Mouse (Mus musculus): Measurements from ENCODE around the gene Cenpm. TPM values are rescaled to one million over a fixed set of nuclear protein-coding genes. Genes with fewer than 3 reads are reported as not detected.

Gene Cenpm
- polyA plus RNA-seq, 1 experiment, result 46.3 TPM

- TF ChIP-seq MYOG (IDR thresholded peaks at IDR 0.05; ENCODE audit: control insufficient read depth, extremely low read depth, insufficient read length) (no peak), MAX (IDR thresholded peaks at IDR 0.05) (no peak), CEBPB (IDR thresholded peaks at IDR 0.05; ENCODE audit: low read depth) (no peak), MYOD1 (IDR thresholded peaks at IDR 0.05; ENCODE audit: control insufficient read depth, insufficient read length, low read depth) (no peak), FOSL1 (IDR thresholded peaks at IDR 0.05; ENCODE audit: insufficient read depth, low read length, poor library complexity, severe bottlenecking) (no peak), USF1 (IDR thresholded peaks at IDR 0.05; ENCODE audit: low read depth) (no peak), CTCF (IDR thresholded peaks at IDR 0.05; ENCODE audit: control insufficient read depth, insufficient read depth, insufficient read length) (no peak)
- H3K79me2 ChIP-seq (ENCODE audit: control insufficient read depth, insufficient read depth), result no peaks in the 10 kb centered on the region
- H3K79me3 ChIP-seq (ENCODE audit: low read depth), result no peaks in the 10 kb centered on the region
Observed at GRCm38 (mm10) chr15:82231100-82231499, 13.4 kb downstream of the Cenpm start.

GRCm38 (mm10) chr15:82230098-82230611 lies 14.4 kb downstream of the Cenpm start:
- Histone ChIP-seq H3K4me3 (ENCODE audit: insufficient read depth, poor library complexity, severe bottlenecking) (no peak overlapping the region), H3K79me2 (ENCODE audit: control insufficient read depth, insufficient read depth) (no peaks in the 10 kb centered on the region), H3ac (ENCODE audit: control insufficient read depth, insufficient read length, low read depth) (no peak overlapping the region), H3K27me3 (ENCODE audit: control insufficient read depth, insufficient read depth, insufficient read length) (no peaks in the 10 kb centered on the region), H3K79me3 (ENCODE audit: low read depth) (no peaks in the 10 kb centered on the region), H3K36me3 (ENCODE audit: control insufficient read depth, insufficient read depth) (no peaks in the 10 kb centered on the region)
- no peak for TF ChIP-seq CEBPB (IDR thresholded peaks at IDR 0.05; ENCODE audit: low read depth)
- no peak for TF ChIP-seq MAX (IDR thresholded peaks at IDR 0.05)
- TF ChIP-seq MYOG (IDR thresholded peaks at IDR 0.05; ENCODE audit: control insufficient read depth, extremely low read depth, insufficient read length), result no peak
- TF ChIP-seq USF1 (IDR thresholded peaks at IDR 0.05; ENCODE audit: low read depth), result no peak

More at GRCm38 (mm10) chr15:82231100-82231499, 13.4 kb downstream of the Cenpm start:
- no peak overlapping the region for H3ac ChIP-seq (ENCODE audit: control insufficient read depth, insufficient read length, low read depth)
- no peak overlapping the region for H3K4me3 ChIP-seq (ENCODE audit: insufficient read depth, poor library complexity, severe bottlenecking)
- no peaks in the 10 kb centered on the region for H3K36me3 ChIP-seq (ENCODE audit: control insufficient read depth, insufficient read depth)
- no peaks in the 10 kb centered on the region for H3K27me3 ChIP-seq (ENCODE audit: control insufficient read depth, insufficient read depth, insufficient read length)

GRCm38 (mm10) chr15:82229542-82230045 lies 15.0 kb downstream of the Cenpm start:
- Histone ChIP-seq H3K79me3 (ENCODE audit: low read depth) (no peaks in the 10 kb centered on the region), H3K36me3 (ENCODE audit: control insufficient read depth, insufficient read depth) (no peaks in the 10 kb centered on the region), H3K4me3 (ENCODE audit: insufficient read depth, poor library complexity, severe bottlenecking) (no peak overlapping the region), H3K27me3 (ENCODE audit: control insufficient read depth, insufficient read depth, insufficient read length) (no peaks in the 10 kb centered on the region), H3ac (ENCODE audit: control insufficient read depth, insufficient read length, low read depth) (no peak overlapping the region), H3K79me2 (ENCODE audit: control insufficient read depth, insufficient read depth) (no peaks in the 10 kb centered on the region)
- no peak for TF ChIP-seq CTCF (IDR thresholded peaks at IDR 0.05; ENCODE audit: control insufficient read depth, insufficient read depth, insufficient read length)
- TF ChIP-seq USF1 (IDR thresholded peaks at IDR 0.05; ENCODE audit: low read depth), result no peak
- no peak for TF ChIP-seq MAX (IDR thresholded peaks at IDR 0.05)
- no peak for TF ChIP-seq FOSL1 (IDR thresholded peaks at IDR 0.05; ENCODE audit: insufficient read depth, low read length, poor library complexity, severe bottlenecking)
- TF ChIP-seq MYOD1 (IDR thresholded peaks at IDR 0.05; ENCODE audit: control insufficient read depth, insufficient read length, low read depth), result no peak

GRCm38 (mm10) chr15:82225769-82226168 lies 18.8 kb downstream of the Cenpm start:
- H3K36me3 ChIP-seq (ENCODE audit: control insufficient read depth, insufficient read depth), result no peaks in the 10 kb centered on the region
- no peaks in the 10 kb centered on the region for H3K79me2 ChIP-seq (ENCODE audit: control insufficient read depth, insufficient read depth)
- no peak overlapping the region for H3K4me3 ChIP-seq (ENCODE audit: insufficient read depth, poor library complexity, severe bottlenecking)
- H3ac ChIP-seq (ENCODE audit: control insufficient read depth, insufficient read length, low read depth), result no peak overlapping the region
- TF ChIP-seq CEBPB (IDR thresholded peaks at IDR 0.05; ENCODE audit: low read depth) (no peak), MYOG (IDR thresholded peaks at IDR 0.05; ENCODE audit: control insufficient read depth, extremely low read depth, insufficient read length) (no peak), CTCF (IDR thresholded peaks at IDR 0.05; ENCODE audit: control insufficient read depth, insufficient read depth, insufficient read length) (no peak), MYOD1 (IDR thresholded peaks at IDR 0.05; ENCODE audit: control insufficient read depth, insufficient read length, low read depth) (no peak), FOSL1 (IDR thresholded peaks at IDR 0.05; ENCODE audit: insufficient read depth, low read length, poor library complexity, severe bottlenecking) (no peak), MAX (IDR thresholded peaks at IDR 0.05) (no peak), USF1 (IDR thresholded peaks at IDR 0.05; ENCODE audit: low read depth) (no peak)
- no peaks in the 10 kb centered on the region for H3K79me3 ChIP-seq (ENCODE audit: low read depth)
- peaks cover 5% of the 10 kb centered on the region for H3K27me3 ChIP-seq (ENCODE audit: control insufficient read depth, insufficient read depth, insufficient read length)

GRCm38 (mm10) chr15:82224602-82225215 lies 19.8 kb downstream of the Cenpm start:
- no peak overlapping the region for H3ac ChIP-seq (ENCODE audit: control insufficient read depth, insufficient read length, low read depth)
- no peaks in the 10 kb centered on the region for H3K79me2 ChIP-seq (ENCODE audit: control insufficient read depth, insufficient read depth)
- no peaks in the 10 kb centered on the region for H3K79me3 ChIP-seq (ENCODE audit: low read depth)
- no peak overlapping the region for H3K4me3 ChIP-seq (ENCODE audit: insufficient read depth, poor library complexity, severe bottlenecking)
- peaks cover 5% of the 10 kb centered on the region for H3K27me3 ChIP-seq (ENCODE audit: control insufficient read depth, insufficient read depth, insufficient read length)
- no peaks in the 10 kb centered on the region for H3K36me3 ChIP-seq (ENCODE audit: control insufficient read depth, insufficient read depth)
- TF ChIP-seq MYOG (IDR thresholded peaks at IDR 0.05; ENCODE audit: control insufficient read depth, extremely low read depth, insufficient read length) (no peak), USF1 (IDR thresholded peaks at IDR 0.05; ENCODE audit: low read depth) (no peak), MAX (IDR thresholded peaks at IDR 0.05) (no peak), FOSL1 (IDR thresholded peaks at IDR 0.05; ENCODE audit: insufficient read depth, low read length, poor library complexity, severe bottlenecking) (no peak), MYOD1 (IDR thresholded peaks at IDR 0.05; ENCODE audit: control insufficient read depth, insufficient read length, low read depth) (no peak), CEBPB (IDR thresholded peaks at IDR 0.05; ENCODE audit: low read depth) (no peak), CTCF (IDR thresholded peaks at IDR 0.05; ENCODE audit: control insufficient read depth, insufficient read depth, insufficient read length) (no peak)
